Mouse (Mus musculus): ENCODE measurements at regions not wholly inside any gene's neighbourhood (a gene's known extent, or its start where the extent isn't known, plus 50 kb on each side); places are given as distances from the start of the nearest gene placed in this dataset.
A peak's percentile ranks its signal among the peaks of the same experiment; 100 is the strongest.
"Not testable (repeated sequence)": the region's sequence is repeated elsewhere in the genome, so short reads cannot be mapped to it uniquely, and the experiment has no call there.

DNA sequence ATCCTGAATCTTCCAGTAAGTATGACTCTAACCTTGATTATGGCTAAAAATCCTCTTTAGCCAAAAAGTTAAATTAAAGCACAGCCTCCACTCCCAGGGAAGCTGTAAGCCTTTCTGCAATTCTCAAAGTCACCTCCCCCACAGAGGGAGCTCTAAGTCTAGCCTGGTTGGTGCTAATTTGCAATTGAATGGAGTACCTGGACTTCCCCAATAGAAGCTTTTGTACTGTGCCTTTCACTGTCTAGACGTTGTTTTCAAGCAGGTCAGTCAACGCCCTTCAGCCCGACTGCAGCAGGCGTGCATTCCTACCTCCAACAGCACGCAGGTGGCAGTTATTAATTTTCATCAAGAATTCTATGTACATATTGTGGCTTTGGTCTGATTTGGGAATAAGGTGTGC is 87.2 kb downstream of the Catsperg2 start:
- not testable (repeated sequence) for DNase-seq (ENCODE audit: low spot score)

DNA sequence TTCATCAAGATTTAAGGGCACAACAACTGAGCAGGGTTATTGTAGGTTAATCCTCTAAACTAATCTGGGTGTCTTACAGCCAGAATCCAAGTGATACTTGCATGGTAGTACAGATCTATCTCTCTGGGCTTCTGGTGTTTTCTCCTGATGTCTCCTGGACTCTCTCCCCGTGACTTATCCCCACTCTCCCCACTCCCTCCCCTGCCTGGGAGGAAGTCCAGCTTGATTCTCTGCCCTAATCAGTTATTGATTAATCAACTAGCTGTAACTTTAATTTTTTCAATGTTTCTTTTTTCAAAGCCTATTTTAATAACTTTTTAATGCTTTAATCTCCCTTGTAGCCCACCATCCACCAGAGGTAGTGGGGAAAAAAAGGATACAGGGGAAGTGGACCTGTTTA is 83.9 kb upstream of the Sipa1l3 start:
- no peak for DNase-seq (ENCODE audit: low spot score)

DNA sequence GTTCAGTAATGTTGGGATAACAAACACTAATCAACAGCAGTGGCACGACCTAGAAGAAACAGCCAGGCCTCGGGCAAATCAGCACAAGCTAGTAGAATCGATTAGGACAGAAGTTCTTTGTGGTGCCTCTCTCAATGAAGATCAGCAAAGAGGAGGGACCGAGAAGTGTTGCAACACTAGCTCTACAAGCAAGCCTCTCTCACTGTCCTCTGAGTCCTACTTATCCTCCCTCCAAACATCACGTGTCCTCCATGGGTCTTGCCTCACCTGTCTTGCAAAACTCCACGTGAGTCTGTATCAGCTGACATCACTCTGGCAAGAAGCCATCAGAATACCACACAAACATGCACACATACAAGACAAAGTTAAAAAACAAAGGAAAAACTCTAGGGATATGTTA is 82.9 kb upstream of the Sipa1l3 start:
- DNase-seq (ENCODE audit: low spot score): no peak

DNA sequence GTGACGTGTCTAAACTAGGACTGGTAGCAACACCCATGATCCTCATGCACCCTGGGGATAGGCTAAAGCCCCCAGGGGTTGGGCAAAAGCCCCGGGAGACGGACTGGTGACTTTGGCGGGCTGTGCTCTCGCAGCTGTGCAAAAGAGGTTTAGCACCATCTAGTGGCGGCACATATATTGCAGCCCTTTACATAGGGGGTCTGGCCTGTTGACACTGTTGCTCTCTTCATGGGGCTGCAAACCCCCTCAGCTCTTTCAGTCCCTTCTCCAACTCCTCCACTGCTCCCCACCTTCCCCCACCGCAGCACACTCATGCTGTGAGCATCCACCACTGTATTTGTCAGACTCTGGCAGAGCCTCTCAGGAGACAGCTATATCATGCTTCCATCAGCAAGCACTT is 78.8 kb upstream of the Sipa1l3 start:
- peak; percentile 18 for DNase-seq (ENCODE audit: low spot score)

DNA sequence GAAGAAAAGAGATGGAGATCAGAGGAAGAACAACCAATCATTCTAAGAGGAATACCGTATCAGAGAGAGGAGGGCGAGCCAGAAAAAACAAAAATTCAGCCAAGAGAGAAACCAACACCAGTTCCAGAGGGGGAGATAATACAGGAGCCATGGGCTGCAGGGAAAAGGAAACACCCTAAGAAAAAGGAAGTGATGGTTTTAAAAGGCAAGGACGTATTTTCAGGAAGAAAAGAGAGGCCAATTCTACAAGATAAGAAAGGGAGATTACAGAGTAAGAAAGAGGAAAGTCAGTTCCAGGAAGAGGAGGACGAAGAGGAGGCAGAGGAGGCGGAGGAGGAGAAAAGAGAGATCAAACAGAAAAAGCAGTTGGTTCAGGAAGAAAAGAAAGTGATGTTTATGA is 59.7 kb upstream of the Sipa1l3 start:
- DNase-seq (ENCODE audit: low spot score): no peak

DNA sequence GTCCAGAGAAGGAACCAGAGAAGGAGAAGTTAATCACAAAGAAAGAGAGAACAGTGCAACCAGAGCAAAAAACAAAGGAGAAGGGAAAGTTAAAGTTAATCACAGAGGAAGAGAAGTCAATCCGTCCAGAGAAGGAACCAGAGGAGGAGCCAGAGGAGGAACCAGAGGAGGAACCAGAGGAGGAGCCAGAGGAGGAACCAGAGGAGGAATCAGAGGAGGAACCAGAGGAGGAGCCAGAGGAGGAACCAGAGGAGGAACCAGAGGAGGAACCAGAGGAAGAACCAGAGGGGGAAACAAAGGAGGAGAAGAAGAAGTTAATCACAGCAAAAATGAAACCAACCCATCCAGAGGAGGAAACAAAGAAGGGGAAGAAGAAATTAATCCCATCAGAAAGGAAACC is 57.2 kb upstream of the Sipa1l3 start:
- no peak for DNase-seq (ENCODE audit: low spot score)

Data from layer of hippocampus, adult 9-10 months (tissue).